Mouse (Mus musculus): Measurements from ENCODE around the gene Lad1.

Lad1 gene

DNA sequence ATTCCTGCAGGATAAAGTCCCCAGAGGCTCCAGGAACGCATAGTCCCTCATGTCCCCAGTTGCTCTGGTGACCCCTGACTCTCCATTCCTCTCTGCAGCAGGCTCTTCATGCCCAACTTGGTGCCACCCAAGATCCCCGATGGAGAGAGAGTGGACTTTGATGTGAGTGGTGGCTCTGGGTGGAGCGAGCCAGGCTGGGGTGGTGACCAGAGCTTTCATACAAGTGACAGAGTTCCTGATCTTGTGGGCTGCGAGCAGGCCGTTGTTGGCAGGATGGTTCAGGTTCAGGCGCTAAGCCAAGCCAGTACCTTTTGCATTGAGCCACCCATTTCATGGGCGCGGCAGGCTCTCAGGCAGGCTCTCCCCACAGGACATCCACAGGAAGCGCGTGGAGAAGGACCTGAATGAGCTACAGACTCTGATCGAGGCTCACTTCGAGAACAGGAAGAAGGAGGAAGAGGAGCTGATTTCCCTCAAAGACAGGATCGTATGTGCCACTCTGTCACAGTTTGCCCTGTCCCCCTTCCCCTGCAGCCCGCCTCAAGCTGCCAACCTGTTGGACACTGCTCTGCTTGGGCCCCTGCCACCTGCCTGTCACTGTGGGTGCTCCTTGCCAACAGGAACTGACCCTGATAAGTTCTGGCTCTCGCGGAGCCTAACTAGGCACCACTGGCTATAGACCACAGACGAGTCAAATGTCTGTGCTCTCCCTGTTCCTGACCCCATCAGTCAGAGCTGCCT is 29.4 kb downstream of the Lad1 start:
- no peak for DNase-seq

DNA sequence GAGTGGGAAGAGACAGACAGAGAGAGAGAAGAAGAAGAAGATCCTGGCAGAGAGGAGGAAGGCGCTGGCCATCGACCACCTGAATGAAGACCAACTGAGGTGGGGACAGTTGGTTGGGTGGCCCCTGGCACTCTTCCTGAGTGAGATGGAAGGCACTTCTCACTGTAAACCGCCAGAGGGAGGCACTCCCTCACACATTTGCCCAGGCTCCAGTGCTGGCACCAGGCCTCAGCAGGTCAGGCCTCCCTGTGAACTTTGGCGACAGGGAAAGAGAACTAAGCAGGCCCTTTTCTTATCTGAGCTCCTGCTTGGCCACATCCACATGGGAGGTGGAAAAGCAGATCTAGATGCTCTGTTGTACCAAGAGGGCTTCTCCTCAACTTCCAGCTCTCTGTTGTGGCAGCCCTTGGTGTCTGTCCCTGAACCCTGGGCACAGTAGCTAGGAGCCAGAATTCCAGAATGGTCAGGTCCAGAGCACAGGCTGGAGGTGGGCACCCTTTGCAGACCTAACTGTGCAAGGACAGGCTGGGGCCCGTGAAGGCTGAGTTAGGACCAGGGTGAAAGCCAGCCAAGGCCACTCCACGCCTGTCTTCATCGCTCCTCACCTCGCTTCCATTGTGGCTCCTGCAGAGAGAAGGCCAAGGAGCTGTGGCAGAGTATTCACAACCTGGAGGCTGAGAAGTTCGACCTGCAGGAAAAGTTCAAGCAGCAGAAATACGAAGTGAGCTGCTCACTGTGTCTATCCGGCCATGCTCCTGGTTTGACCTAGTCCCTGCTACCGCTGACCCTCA is 32.5 kb downstream of the Lad1 start:
- DNase-seq: no peak

DNA sequence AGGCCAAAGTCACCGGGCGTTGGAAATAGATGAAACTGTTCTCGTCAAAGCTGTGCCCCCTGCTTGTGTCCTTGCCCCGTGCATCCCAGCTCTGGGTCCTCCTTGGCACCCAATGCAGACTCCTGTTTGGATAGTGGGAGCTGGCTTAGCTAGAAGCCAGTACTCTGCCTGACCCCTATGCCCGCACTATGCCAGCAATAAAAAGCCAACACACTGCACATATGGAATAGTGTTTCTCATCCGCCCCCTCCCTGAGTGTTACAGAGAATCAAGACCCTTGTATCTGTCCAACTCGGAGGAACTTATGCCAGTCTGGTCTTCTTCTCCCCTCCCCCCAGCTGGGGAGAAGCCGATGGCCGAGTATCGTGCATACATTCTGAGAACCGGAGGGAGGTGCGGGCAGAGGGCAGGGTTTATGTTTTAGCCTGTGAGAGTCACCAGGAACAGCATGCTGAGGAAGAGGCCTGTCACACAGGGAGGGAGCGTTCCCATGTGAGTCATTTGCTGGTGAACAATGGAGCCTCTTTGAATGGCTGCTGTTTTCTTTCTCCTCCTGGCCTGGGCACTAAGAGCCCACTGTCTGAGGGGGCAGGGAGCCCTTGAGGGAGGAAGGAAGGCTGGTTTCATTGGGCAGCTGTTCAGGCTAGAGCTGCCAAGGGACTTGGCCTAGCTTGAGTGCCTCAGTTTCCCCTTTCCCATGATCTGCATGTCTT is 33.8 kb downstream of the Lad1 start:
- DNase-seq: no peak

DNA sequence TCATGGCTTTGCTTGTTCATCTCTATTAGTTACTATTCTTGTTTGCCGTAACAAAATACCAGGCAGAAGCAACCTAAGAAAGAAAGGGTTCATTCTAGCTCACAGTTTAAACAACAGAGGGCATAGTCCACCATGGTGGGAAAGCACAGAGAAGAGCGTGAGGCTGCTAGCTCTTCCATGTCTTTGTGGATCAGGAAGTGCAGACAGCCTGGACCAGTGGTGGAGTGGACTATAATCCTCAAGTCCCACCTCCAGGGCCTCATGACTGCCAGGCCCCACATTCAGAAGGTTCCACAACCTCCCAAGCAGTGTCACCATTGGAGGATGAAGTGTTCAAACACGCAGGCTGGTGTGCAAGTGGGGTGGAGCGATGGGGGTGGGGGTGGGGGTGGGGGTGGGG is 34.8 kb downstream of the Lad1 start:
- no peak for DNase-seq

DNA sequence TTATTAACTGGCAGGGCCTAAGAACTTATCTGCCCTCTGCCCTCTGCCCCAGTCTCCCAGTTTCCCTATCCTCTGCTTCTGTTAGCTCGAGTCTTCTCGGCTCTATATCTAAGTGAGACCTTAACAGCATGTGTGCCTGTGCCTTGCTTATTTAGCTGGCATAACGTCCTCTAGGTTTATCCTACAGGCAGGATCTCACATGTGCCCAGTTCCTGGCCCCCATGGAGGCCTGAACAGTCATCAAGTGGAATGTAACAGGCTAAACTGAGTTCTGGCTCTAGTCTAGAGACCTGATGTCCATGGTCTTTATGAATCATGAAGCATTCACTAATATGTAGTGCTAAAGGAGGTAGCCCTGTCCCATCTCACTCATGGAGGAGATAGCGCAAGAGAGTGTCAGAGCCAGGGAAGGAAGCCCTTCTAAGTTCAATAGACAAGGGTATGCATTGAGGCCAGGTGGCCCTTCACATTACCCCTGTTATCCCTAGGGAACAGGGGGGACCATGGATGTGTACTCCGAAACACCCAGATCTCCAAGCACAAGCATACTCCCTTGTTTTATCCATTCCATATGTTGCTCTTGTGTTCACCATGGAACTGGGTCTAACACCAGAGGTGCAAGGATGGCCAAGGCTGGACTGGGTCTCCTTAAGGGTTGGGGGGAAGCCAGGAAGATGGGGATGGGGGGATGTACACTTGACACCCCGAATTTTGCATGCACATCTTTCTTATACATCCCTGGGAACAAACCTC is 36.4 kb downstream of the Lad1 start:
- no peak for DNase-seq

DNA sequence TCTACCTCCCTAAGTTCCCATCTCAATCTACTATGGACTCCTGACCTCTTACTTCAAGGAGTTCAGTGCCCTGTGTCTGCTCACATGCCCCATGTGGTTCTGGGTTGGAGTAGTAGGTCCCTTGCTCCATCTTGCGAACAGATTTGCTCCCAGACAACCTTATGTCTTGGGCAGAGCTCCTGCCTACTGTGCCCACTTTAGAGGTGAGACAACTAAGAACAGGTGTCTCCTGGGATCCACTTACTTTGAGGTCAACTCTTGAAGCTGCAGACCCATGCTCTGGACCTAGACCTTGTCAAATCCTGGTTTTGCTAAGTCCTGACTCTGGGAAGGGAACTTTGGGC is 36.9 kb downstream of the Lad1 start:
- DNase-seq: no peak

DNA sequence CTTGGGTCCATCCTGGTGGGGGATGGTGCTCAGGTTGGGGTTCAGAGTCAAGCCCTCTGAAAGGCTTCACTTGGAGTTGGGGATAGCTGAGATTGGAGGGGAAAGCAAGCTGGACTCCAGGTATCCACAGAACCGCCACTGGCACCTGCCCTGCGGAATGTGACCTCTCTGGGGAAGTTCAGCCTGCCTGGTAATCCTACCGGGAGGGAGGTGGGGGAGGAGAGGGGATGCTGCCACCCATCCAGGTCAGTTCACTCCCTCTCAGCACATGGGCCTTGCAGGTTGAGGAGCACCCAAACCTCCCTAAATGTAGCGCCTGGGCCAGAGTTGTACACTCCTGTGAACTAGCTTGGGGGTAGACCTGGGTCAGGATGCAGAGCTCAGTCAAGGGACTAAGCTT is 37.7 kb downstream of the Lad1 start:
- DNase-seq: no peak

DNA sequence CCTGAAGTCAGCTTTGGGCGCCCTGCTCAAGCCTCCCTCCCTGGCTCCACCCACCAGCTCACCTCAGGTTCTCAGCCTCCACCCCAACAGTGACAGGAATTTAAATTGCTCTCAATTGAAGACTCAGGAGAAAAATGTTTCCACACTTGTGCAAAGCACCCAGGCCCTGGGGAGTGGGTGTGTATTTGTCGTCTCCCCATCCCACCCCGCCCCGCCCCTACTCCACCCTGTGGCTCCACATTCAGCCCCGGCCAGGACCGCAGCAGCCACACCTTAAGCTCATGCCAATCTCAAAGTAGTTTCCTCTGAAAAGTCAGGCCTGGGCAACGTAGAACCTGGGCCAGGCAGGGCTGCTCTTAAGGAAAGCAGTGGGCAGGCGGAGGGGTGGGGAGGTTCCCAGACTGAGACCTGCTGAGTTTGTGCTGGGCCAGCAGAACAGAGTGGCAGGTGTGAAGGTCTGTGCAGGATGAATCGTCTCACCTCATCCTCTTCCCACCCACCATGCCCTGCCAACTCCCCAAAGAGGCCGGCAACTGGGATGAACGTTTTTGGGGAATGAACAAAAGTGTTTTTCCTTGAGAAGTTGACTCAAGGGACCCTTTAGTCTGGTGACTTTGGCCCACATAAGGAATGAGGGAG is 38.9 kb downstream of the Lad1 start:
- no peak for DNase-seq

DNA sequence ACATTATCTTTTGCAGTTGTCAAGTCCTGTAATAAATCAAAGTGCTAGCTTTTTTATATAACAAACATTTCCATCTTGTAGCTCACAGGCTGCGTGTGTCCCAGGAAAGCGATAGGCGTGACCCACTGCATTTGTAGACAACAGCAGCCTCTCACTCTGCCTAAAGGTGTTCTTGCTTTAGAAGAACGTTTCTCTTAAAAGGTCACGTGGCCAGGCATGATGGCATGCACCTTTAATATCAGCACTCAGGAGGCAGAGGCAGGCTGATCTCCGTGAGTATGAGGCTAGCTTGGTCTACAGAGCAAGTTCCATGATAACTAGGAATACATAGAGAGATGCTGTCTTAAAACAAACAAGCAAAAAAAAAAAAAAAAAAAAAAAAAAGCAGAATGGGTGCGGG is 40.1 kb downstream of the Lad1 start:
- no peak for DNase-seq

DNA sequence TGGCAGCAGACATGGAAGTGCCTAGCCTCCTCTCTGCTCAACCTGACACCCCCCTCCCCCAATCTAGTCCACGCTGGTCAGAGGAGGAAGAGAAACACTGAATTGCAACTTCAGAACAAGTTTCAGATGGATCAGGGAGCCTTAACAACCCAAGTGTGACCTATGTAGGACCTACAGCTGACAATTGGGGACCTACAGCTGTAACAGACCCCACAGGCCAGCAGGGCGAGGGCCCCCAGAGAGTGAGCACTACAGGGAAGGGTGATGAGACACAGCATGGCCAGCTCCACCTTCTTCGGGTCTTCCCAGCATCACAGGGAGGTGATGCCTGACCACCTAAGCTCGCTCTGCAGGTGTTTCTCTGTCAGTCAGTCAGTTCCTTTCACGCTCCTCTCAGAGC is 42.7 kb downstream of the Lad1 start:
- no peak for DNase-seq

DNA sequence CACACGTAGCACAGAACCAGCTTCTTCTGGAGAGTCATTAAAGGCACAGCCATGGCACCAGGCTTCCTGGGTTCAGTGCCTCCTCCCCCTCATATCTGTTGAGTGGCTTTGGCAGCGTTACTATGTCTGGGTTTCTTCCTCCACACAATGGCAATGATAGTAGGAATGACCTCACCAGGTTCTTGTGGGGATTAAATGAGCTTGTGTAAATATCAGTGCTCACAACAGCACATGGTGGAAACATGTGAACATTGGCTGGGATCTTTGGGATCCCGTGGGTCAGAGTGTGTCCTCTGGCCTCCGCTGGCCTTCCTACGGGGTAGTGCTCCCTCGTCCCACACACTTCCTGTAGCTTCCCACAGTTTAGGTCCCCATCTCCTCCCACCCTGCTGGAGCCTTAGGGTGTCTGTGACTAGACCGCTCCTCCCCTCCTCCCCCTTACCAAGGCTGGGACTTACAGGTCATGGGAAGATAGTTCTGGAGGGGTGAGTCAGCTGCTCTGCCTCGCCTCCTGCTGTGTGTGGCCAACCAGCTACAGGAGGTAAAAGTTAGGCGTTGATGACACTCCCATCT is 43.7 kb downstream of the Lad1 start:
- no peak for DNase-seq

DNA sequence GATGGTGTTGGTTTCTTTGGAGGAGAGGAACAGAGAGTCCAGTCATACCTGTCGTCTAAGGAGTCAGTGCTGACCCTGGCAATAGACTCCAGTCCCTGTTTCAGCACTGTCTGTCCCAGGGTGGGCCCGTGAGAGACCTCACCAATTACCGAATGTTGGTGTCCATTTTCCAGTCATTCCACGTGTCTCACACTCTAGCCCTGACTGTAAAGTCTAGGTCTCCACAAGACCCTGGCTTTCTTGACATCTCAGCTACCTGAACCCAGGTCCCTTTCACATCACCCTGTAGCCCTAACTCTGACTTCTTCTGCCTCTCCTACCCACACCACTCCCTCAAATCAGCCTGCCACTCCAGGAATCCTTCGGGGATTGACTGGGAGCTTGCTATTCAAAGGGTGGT is 44.2 kb downstream of the Lad1 start:
- no peak for DNase-seq

DNA sequence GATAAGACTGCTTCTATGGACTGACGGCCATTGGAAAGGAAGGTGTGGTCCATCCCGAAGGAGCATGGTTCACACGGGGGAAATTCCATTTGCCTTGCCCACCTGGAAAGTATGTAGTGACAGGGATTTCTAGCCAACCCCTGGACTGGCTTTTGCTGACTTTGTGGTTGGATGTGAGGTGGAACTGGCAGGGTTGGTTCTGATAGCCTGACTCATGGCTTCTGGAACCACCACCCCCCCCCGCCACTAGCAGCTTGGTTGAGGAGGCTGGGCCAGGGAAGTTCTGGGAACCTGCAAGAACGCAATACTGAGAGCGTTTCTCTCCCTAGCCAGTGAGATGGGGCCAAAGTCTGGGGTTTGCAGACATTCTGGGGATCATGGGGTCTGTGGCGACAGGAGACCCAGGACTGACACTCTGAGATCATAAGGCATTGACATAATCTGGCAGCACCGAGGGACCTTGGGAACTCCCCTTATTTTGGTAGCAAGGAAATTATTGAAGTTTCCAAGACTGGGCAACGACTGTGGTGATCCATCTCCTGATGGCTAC is 45.5 kb downstream of the Lad1 start:
- no peak for DNase-seq

DNA sequence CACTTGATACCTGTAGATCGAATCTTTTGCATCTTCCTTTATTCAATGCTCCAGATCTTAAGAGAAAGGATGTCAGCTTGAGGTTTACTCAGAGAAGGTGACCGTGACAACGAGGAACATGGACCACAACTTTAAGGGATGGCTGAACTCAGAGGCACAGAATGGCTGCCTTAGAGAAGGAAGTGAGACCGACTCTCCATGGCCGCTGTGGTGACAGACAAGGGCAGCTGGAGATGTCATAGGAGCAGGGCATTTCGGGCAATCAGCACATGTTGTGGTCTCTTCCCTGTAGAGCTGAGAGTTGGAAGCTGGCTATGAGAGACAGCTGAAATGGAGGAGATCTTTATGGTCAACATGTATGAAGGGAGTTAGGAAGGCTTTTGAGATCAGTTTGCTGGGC is 46.4 kb downstream of the Lad1 start:
- DNase-seq: no peak

DNA sequence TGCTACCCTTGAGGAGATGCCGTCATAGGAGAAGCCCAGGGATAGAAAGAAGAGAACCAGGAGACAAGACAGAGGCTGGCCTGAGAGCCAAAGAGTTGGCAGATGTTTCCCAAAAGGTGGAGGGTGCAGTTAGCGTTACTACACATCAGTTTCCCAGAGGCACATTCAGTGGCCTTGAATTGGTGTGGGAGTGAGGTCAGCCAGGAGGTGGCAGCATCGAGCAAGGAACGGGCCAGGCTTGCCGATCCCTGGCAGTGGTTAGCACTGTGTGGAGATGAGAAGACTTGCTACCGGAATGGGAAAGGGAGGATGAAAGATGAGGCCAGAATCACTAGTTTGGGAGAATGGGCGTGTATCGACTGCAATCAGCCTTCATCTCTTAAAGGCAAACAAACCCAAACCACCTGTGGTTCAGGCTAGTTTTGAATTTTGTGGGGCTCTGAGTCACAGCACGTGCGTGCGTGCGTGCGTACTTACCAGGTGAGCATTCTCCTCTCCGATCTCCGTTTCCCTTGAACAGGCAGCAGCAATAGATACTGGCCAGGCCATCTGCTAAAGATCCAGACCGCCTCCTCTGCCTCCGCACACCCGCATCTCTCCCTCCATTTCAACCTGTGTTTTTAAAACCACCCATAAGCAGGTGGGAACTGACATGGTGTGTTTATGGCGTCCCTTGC is 47.3 kb downstream of the Lad1 start:
- peak; percentile 18 to 31 for DNase-seq

DNA sequence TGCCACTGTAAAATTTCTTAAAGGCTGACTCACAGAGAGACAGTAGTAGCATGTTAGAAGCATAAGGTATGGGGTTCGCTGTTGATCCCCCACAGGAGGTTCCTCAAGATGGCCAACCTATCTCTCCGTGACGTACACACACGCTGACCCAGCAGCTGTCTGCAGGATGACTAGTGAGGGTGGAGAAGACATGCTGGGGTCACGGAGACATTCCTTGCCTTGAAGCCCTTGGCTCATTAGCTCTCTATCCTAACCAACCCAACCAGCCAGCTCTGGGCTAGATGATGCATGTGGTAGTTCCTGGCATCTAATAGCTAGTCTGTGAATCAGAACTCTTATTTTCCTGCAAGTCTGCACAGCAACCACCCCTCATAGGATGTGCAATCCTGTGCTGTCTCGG is 50.2 kb downstream of the Lad1 start:
- no peak for DNase-seq

DNA sequence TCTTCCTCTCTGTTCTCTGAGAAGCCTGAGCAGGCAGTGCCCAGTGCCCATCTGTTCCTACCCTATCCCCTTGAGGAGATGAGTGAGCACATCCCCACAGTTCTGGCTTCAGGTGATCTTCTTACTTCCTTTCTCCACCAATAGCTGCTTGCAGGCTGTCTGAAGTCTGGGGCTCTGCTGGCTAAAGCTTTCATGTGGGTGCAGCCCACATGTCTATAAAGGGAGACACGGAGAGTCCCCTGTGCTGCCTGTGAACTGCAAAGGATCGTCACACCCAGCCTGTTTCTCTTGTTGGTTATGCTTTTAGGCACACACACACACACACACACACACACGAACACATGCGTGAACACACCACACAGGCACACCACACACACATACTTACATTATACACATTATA is 54.6 kb downstream of the Lad1 start:
- DNase-seq: no peak

DNA sequence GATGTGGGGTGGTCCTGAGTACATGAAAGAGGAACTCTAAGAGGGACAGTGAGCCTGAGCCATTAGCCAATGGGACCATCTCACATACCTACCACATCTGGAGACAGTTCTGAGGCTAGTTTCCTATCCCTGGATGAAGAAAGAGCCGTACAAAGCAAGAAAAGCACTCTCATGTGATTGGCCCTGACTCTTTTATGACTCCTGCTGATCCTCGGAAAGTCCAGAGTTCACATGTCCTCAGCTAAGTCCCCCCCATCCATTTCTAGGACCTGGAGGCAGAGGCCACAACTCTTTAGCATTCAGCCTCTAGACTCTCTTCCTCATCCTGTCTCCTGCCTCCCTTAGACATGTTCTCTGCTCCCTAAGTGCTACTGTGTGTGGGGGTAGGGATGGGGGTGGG is 58.9 kb downstream of the Lad1 start:
- no peak for DNase-seq

DNA sequence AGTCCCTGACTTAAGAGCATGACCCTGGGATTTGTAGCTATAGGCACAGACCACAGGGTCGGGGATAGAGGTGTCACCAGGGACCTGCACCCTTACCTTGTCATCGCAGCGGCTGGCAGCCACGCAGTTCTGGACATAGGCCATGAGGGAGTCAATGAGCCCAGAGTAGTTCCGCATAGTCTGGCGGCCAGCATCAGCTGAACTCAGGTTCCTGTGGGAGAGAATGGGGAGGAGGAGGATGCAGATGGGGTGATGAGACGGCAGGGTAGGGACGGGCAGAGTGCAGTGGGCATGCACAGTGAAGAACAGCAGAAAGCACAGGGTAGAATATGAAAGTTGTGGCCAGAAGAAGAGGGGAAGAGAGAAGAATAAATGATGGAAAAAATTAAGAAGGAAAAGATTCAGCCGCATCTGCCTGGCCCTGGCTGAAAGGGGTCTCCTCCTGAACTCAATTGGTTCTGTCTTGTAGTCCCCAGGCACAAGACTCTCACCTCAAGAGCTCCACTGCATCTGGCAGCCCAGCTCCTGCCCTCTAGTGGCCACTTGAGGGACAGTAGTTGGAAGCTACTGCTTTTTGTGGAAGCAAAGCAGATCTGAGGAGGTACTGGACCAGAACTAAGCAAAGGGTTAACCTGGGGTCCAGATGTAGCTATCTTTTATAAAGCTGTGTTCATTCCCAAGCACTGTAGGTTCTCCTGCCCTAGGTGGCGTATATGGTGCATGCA is 64.1 kb downstream of the Lad1 start:
- peak; percentile 8 to 14 for DNase-seq
